Mouse (Mus musculus) splenic B cell, adult 2 months (primary cell): ENCODE measurements around the gene Tle2.

Experiments
- DNase-seq: peaks from one replicate; pipeline ENCODE4 v3.0.0-alpha.2; 2011; ENCODE audit warnings: low read depth, low spot score
- H3K27me3 ChIP-seq: 2 replicates; pipeline ENCODE4 v1.6.1; 2012; ENCODE audit warnings: mild to moderate bottlenecking, low read length, moderate library complexity, mixed read lengths; ENCODE audit not compliant: control insufficient read depth, poor library complexity, insufficient read depth, severe bottlenecking
- H3K36me3 ChIP-seq: 2 replicates; pipeline ENCODE4 v1.6.1; 2012; ENCODE audit warnings: mild to moderate bottlenecking, low read length, moderate library complexity, mixed read lengths; ENCODE audit not compliant: control insufficient read depth, poor library complexity, insufficient read depth, severe bottlenecking

Tle2 gene

GRCm38 (mm10) chr10:81563481-81563880, 10.9 kb upstream of the Tle2 start:
- Histone ChIP-seq H3K27me3 (no peaks in the 10 kb centered on the region), H3K36me3 (peaks cover 16% of the 10 kb centered on the region)
- no peak for DNase-seq

- no peak for DNase-seq
- Histone ChIP-seq H3K27me3 (no peaks in the 10 kb centered on the region), H3K36me3 (peaks cover 16% of the 10 kb centered on the region)
Observed at GRCm38 (mm10) chr10:81564216-81564615, 10.1 kb upstream of the Tle2 start.

GRCm38 (mm10) chr10:81564734-81565133, 9.6 kb upstream of the Tle2 start:
- peaks cover 16% of the 10 kb centered on the region for H3K36me3 ChIP-seq
- DNase-seq = peak; percentile 79
- H3K27me3 ChIP-seq = no peaks in the 10 kb centered on the region

GRCm38 (mm10) chr10:81565257-81566228, 8.8 kb upstream of the Tle2 start:
- no peak for DNase-seq
- H3K36me3 ChIP-seq = peaks cover 16% of the 10 kb centered on the region
- no peaks in the 10 kb centered on the region for H3K27me3 ChIP-seq

- no peaks in the 10 kb centered on the region for H3K27me3 ChIP-seq
- H3K36me3 ChIP-seq = peaks cover 14% of the 10 kb centered on the region
- no peak for DNase-seq
Observed at GRCm38 (mm10) chr10:81568381-81569191, 5.8 kb upstream of the Tle2 start.

- DNase-seq = no peak
- H3K27me3 ChIP-seq = no peaks in the 10 kb centered on the region
- H3K36me3 ChIP-seq = peaks cover 11% of the 10 kb centered on the region
Observed at GRCm38 (mm10) chr10:81569507-81570237, 4.7 kb upstream of the Tle2 start.

GRCm38 (mm10) chr10:81570238-81570800, 4.0 kb upstream of the Tle2 start:
- H3K36me3 ChIP-seq = peaks cover 8% of the 10 kb centered on the region
- no peak for DNase-seq
- no peaks in the 10 kb centered on the region for H3K27me3 ChIP-seq

- Histone ChIP-seq H3K27me3 (no peaks in the 10 kb centered on the region), H3K36me3 (peaks cover 3% of the 10 kb centered on the region)
- DNase-seq = peak; percentile 87
Observed at GRCm38 (mm10) chr10:81570831-81571500, 3.4 kb upstream of the Tle2 start.

- Histone ChIP-seq H3K36me3 (no peaks in the 10 kb centered on the region; the same call in 1 of the 2 replicates), H3K27me3 (no peaks in the 10 kb centered on the region)
- DNase-seq = peak; percentile 97
Observed at GRCm38 (mm10) chr10:81571501-81571876, 2.9 kb upstream of the Tle2 start.

- Histone ChIP-seq H3K27me3 (no peaks in the 10 kb centered on the region), H3K36me3 (no peaks in the 10 kb centered on the region)
- DNase-seq = no peak
Observed at GRCm38 (mm10) chr10:81572133-81572671, 2.2 kb upstream of the Tle2 start.

GRCm38 (mm10) chr10:81572975-81573374, 1.4 kb upstream of the Tle2 start:
- no peak for DNase-seq
- Histone ChIP-seq H3K36me3 (no peaks in the 10 kb centered on the region), H3K27me3 (no peaks in the 10 kb centered on the region)

GRCm38 (mm10) chr10:81575208-81575631, 859 bp downstream of the Tle2 start:
- DNase-seq = no peak
- Histone ChIP-seq H3K36me3 (no peaks in the 10 kb centered on the region), H3K27me3 (no peaks in the 10 kb centered on the region)

- no peaks in the 10 kb centered on the region for H3K36me3 ChIP-seq
- no peaks in the 10 kb centered on the region for H3K27me3 ChIP-seq
- DNase-seq = peak; percentile 49
Observed at GRCm38 (mm10) chr10:81575695-81576094, 1.3 kb downstream of the Tle2 start.
